Mouse (Mus musculus) cerebellum, adult 2 months (tissue): ENCODE measurements around the gene Cdc7.

Experiments used
- CTCF ChIP-seq: fragments of 200-500 bp; IDR thresholded peaks from 2 replicates; pipeline ENCODE4 v1.5.1; 2011; ENCODE audit warnings: low read depth, mild to moderate bottlenecking, control low read depth, low read length, moderate library complexity, borderline replicate concordance; ENCODE audit not compliant: insufficient read depth
- POLR2A ChIP-seq: fragments of 200-500 bp; IDR thresholded peaks from 2 replicates; pipeline ENCODE4 v1.6.1; 2011; ENCODE audit warnings: low read length, control low read depth, borderline replicate concordance; ENCODE audit not compliant: insufficient read depth

GRCm38 (mm10) chr5:107012030-107012715 is 48.1 kb downstream of the Cdc7 start:
- TF ChIP-seq CTCF (no peak), POLR2A (no peak)
